Mouse (Mus musculus): Measurements from ENCODE around the gene Cfap73. TPM values are rescaled to one million over a fixed set of nuclear protein-coding genes. Genes with fewer than 3 reads are reported as not detected.

The Cfap73 gene
- polyA plus RNA-seq, 1 experiment from 2014 or later: not detected

DNA sequence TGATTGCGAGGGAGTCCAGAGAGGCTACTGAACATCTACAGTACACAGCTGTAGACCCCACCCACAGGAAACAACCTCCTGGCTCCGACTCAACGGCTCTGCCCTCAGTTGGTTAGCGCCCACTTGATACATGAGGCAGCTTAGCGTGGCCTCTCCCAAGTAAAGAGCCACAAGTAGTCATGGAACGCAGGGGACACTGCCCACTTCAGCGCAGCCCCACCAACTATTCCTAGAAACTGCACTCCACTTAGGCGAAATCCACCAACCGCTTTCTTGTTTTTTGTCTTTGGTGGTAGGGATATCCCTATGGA is 46.5 kb downstream of the Cfap73 start:
- H3K4me3 ChIP-seq (ENCODE audit: low read depth, low read length): peak overlapping the region; percentile 84
- H3K36me3 ChIP-seq (ENCODE audit: control insufficient read depth, insufficient read depth): peaks cover 22% of the 10 kb centered on the region
- peak overlapping the region; percentile 87 for H3K4me2 ChIP-seq (ENCODE audit: low read depth, low read length)
- peaks cover 37% of the 10 kb centered on the region for H3K4me1 ChIP-seq (ENCODE audit: control insufficient read depth, low read depth, low read length)
- H3K27ac ChIP-seq (ENCODE audit: low read length): peak overlapping the region; percentile 95
- H3K27me3 ChIP-seq (ENCODE audit: control insufficient read depth, insufficient read depth, low read depth, low read length): no peaks in the 10 kb centered on the region
- peak overlapping the region; percentile 90 for H3K9ac ChIP-seq (ENCODE audit: low read depth, low read length)
- WGBS (ENCODE audit: insufficient replicate concordance): 3% methylated on average over 9 of the region's 9 CpGs
- 0 out of 2 replicates have a peak, but pooled peaks cover 4% of the 10 kb centered on the region for H3K9me3 ChIP-seq (replicated peaks; ENCODE audit: control insufficient read depth, low read length)
- peak; percentile 47 for ATAC-seq (ENCODE audit: low read depth)

DNA sequence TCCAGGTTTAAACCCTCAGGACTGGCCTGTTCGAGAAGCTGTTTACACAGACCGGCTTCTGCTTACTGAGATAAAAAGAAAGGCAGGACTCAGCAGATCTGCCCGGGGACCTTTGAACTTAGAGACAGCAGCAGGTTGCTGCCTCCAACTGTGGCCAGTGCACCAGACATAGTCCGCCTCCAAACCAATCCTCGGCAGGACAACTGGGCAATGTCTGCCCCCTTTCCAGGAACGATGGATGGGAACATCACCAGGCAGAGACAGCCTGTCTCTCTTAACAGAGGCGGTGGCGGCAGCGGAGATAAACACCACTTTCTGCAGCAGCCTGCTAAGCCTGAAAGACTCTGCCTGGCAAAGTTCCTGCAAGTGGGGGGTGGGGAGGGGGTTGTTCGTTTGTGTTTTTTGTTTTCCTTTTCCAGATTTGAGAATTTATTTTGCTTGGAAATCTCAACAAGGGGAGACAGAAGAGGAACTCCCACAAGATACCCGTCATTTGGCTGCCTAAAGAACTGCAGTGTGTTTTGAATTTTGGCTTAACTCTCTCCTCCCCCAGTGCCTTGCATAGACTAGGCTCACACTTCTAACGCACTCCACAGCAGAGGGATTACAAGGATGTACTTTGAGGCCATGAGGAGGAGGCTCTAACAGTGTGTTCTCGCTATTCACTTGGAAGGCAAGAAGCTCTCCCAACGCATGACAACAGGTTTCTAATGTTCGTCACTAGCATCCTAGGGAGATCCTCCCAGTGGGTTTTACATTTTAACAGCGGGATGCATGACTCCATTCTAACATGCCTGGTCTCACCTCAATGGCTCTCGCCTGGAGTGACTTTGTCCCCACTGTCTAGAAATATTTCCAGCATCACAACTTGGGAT is 47.1 kb downstream of the Cfap73 start:
- H3K36me3 ChIP-seq (ENCODE audit: control insufficient read depth, insufficient read depth): peaks cover 24% of the 10 kb centered on the region
- peak overlapping the region; percentile 90 for H3K9ac ChIP-seq (ENCODE audit: low read depth, low read length)
- peak overlapping the region; percentile 87 for H3K4me2 ChIP-seq (ENCODE audit: low read depth, low read length)
- H3K4me3 ChIP-seq (ENCODE audit: low read depth, low read length): peak overlapping the region; percentile 84
- no peaks in the 10 kb centered on the region for H3K27me3 ChIP-seq (ENCODE audit: control insufficient read depth, insufficient read depth, low read depth, low read length)
- peak; percentile 36 for ATAC-seq (ENCODE audit: low read depth)
- H3K27ac ChIP-seq (ENCODE audit: low read length): peak overlapping the region; percentile 95
- H3K4me1 ChIP-seq (ENCODE audit: control insufficient read depth, low read depth, low read length): peaks cover 41% of the 10 kb centered on the region
- 0 out of 2 replicates have a peak, but pooled peaks cover 4% of the 10 kb centered on the region for H3K9me3 ChIP-seq (replicated peaks; ENCODE audit: control insufficient read depth, low read length)
- WGBS (ENCODE audit: insufficient replicate concordance): 6% methylated on average over 17 of the region's 17 CpGs

DNA sequence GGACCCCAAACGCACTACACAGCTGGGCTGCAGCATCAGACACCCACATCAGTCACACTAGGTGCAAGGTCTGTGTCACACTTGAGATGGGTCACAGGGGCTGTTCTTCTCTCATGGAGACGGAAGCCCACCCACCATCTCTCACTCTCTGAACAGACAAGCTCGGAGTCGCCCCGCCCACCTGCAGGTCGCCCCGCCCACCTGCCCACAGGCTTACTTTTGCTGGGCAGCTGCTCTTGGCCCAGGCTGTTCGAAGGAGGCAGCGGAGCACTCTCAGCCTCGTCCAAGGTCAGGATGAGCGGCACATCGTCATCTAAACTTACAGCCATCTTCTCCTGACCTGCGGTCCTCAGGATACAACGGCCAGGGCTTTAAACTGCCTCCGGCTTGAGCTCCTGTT is 49.1 kb downstream of the Cfap73 start:
- H3K4me1 ChIP-seq (ENCODE audit: control insufficient read depth, low read depth, low read length): peaks cover 37% of the 10 kb centered on the region
- H3K27ac ChIP-seq (ENCODE audit: low read length): no peak overlapping the region
- H3K36me3 ChIP-seq (ENCODE audit: control insufficient read depth, insufficient read depth): peaks cover 40% of the 10 kb centered on the region
- no peak overlapping the region for H3K9ac ChIP-seq (ENCODE audit: low read depth, low read length)
- H3K27me3 ChIP-seq (ENCODE audit: control insufficient read depth, insufficient read depth, low read depth, low read length): no peaks in the 10 kb centered on the region
- ATAC-seq (ENCODE audit: low read depth): no peak
- H3K9me3 ChIP-seq (replicated peaks; ENCODE audit: control insufficient read depth, low read length): no peaks in the 10 kb centered on the region
- H3K4me2 ChIP-seq (ENCODE audit: low read depth, low read length): no peak overlapping the region
- 67% methylated on average over 15 of the region's 15 CpGs for WGBS (ENCODE audit: insufficient replicate concordance)
- no peak overlapping the region for H3K4me3 ChIP-seq (ENCODE audit: low read depth, low read length)

DNA sequence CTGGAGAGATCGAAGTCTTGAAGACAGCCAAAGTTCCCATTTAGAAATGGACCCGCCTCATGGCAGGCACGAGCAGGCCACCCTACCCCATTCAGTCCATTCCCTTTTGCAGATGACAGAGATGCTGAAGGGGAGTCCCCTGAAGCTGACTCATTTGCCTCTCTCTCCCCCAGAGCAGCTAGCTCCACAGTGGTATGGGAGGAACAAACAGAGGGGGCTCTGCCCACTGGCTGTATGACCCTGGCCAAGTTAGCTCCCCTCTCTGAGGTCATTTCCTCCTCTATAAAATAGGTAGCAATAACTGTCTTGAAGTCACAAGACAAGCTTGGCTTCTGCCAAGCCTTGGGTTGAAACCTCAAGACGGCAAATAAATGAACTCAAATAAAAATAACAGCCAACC is 50.5 kb downstream of the Cfap73 start:
- peaks cover 43% of the 10 kb centered on the region for H3K36me3 ChIP-seq (ENCODE audit: control insufficient read depth, insufficient read depth)
- no peak for ATAC-seq (ENCODE audit: low read depth)
- H3K4me1 ChIP-seq (ENCODE audit: control insufficient read depth, low read depth, low read length): peaks cover 46% of the 10 kb centered on the region
- WGBS (ENCODE audit: insufficient replicate concordance): 82% methylated on average over 4 of the region's 4 CpGs
- no peaks in the 10 kb centered on the region for H3K9me3 ChIP-seq (replicated peaks; ENCODE audit: control insufficient read depth, low read length)
- no peak overlapping the region for H3K27ac ChIP-seq (ENCODE audit: low read length)
- no peak overlapping the region for H3K4me2 ChIP-seq (ENCODE audit: low read depth, low read length)
- H3K27me3 ChIP-seq (ENCODE audit: control insufficient read depth, insufficient read depth, low read depth, low read length): no peaks in the 10 kb centered on the region
- H3K4me3 ChIP-seq (ENCODE audit: low read depth, low read length): no peak overlapping the region
- H3K9ac ChIP-seq (ENCODE audit: low read depth, low read length): no peak overlapping the region

DNA sequence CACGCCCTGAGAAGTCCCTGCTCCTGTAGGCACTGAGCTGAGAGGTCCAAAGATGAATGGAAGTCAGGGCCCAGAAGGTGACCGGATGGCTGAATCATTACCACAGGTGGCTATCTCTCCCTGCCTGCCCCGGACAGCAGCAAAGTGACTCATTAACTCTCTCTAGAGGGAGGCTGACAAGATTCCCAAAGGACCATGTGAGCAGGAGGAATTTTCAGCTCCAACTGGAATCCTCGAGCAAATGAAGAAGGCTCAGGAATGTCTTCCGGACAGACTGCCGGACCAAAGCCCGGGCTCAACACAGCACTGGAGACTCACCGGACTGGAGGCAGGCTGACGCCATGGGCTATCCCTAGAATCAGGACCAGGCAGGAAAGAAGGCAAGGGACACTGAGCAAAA is 52.0 kb downstream of the Cfap73 start:
- H3K27ac ChIP-seq (ENCODE audit: low read length): no peak overlapping the region; the same call in 1 of the 2 replicates
- no peak for ATAC-seq (ENCODE audit: low read depth)

DNA sequence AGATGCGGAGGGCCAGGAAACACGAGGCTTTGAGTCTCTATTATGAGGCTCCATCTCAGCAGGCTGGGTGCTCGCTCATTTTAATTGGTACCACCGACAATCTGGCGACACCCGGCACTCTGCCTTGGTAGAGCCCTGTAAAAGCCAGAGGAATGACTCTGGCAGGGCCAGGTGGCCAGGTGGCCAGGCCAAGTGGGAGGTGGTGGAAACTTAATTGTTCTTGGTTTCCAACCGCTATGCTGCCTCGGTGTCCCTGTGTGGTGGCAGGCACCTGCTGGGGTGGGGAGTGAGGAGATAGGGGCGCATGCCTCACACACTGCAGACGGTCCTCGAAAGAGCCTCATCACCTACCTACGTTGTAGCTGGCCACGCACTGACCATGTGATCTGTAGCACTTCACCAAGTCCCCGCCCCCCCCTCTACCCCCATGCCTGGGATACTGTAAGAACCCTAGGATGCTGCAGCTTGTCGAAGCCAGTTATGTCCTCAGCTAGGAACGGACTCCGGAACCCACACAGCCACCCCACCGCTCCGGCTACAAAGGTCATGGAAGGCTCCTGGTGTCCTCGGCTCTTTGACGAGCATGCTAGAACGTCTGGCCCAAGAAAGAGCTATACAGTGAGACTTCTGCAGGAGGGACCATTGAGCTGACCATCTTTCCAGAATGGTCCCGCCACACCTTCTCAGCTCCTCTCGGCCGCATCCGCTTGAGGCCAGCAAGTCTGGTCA is 54.0 kb downstream of the Cfap73 start:
- Histone ChIP-seq H3K4me2 (ENCODE audit: low read depth, low read length) (no peak overlapping the region), H3K9ac (ENCODE audit: low read depth, low read length) (no peak overlapping the region), H3K27ac (ENCODE audit: low read length) (peak overlapping the region; percentile 99; the same call in 1 of the 2 replicates)

More for the DNA sequence above, 52.0 kb downstream of the Cfap73 start:
- Histone ChIP-seq H3K36me3 (ENCODE audit: control insufficient read depth, insufficient read depth) (peaks cover 43% of the 10 kb centered on the region), H3K4me2 (ENCODE audit: low read depth, low read length) (no peak overlapping the region), H3K9me3 (replicated peaks; ENCODE audit: control insufficient read depth, low read length) (no peaks in the 10 kb centered on the region), H3K9ac (ENCODE audit: low read depth, low read length) (no peak overlapping the region), H3K4me3 (ENCODE audit: low read depth, low read length) (no peak overlapping the region), H3K4me1 (ENCODE audit: control insufficient read depth, low read depth, low read length) (peaks cover 55% of the 10 kb centered on the region), H3K27me3 (ENCODE audit: control insufficient read depth, insufficient read depth, low read depth, low read length) (no peaks in the 10 kb centered on the region)
- 78% methylated on average over 9 of the region's 9 CpGs for WGBS (ENCODE audit: insufficient replicate concordance)

DNA sequence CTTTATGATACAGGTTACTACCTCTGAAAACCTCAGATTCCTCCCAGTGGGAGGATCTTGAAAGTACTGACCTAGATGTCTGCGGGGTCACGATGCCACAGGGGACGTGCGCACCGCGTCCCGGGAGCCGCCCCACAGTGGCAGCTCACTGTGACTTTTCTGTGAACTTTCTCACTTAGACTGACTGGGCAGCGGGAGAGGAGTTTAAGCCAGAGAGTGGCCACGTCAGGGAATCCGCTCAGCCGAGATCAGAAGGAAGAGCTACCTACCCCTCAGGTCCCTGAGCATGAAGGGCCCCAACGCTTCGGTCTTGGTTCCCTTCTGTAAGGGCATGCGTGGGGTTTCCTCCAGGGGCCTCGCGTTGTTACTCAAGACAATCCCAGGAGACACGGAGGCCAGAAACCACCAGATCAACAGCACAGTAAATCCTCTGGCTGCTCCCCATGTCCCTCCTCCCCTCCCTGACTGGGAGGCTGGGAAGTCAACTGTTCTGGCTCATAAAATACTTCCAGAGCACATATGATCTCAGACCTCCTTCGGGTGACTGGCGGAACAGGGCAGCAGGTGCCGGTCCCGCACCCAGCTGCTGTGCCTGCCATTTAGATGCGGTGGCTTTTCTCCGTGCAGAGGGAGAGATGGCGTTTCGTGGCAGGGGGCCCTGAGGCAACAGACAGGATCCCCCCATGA is 54.7 kb downstream of the Cfap73 start:
- peak overlapping the region; percentile 99 for H3K27ac ChIP-seq (ENCODE audit: low read length)
- H3K4me2 ChIP-seq (ENCODE audit: low read depth, low read length): peak overlapping the region; percentile 68
- 0 out of 2 replicates have a peak, but pooled peaks have one; percentile 3 for ATAC-seq (ENCODE audit: low read depth)
- H3K9ac ChIP-seq (ENCODE audit: low read depth, low read length): peak overlapping the region; percentile 74
- peaks cover 35% of the 10 kb centered on the region for H3K36me3 ChIP-seq (ENCODE audit: control insufficient read depth, insufficient read depth)
- H3K4me1 ChIP-seq (ENCODE audit: control insufficient read depth, low read depth, low read length): peaks cover 47% of the 10 kb centered on the region
- no peaks in the 10 kb centered on the region for H3K27me3 ChIP-seq (ENCODE audit: control insufficient read depth, insufficient read depth, low read depth, low read length)
- H3K4me3 ChIP-seq (ENCODE audit: low read depth, low read length): no peak overlapping the region
- WGBS (ENCODE audit: insufficient replicate concordance): 57% methylated on average over 26 of the region's 26 CpGs
- H3K9me3 ChIP-seq (replicated peaks; ENCODE audit: control insufficient read depth, low read length): no peaks in the 10 kb centered on the region

More for the DNA sequence above, 54.0 kb downstream of the Cfap73 start:
- Histone ChIP-seq H3K4me3 (ENCODE audit: low read depth, low read length) (no peak overlapping the region), H3K9me3 (replicated peaks; ENCODE audit: control insufficient read depth, low read length) (no peaks in the 10 kb centered on the region), H3K36me3 (ENCODE audit: control insufficient read depth, insufficient read depth) (peaks cover 42% of the 10 kb centered on the region), H3K27me3 (ENCODE audit: control insufficient read depth, insufficient read depth, low read depth, low read length) (no peaks in the 10 kb centered on the region), H3K4me1 (ENCODE audit: control insufficient read depth, low read depth, low read length) (peaks cover 46% of the 10 kb centered on the region)
- ATAC-seq (ENCODE audit: low read depth): no peak
- 84% methylated on average over 26 of the region's 26 CpGs for WGBS (ENCODE audit: insufficient replicate concordance)

DNA sequence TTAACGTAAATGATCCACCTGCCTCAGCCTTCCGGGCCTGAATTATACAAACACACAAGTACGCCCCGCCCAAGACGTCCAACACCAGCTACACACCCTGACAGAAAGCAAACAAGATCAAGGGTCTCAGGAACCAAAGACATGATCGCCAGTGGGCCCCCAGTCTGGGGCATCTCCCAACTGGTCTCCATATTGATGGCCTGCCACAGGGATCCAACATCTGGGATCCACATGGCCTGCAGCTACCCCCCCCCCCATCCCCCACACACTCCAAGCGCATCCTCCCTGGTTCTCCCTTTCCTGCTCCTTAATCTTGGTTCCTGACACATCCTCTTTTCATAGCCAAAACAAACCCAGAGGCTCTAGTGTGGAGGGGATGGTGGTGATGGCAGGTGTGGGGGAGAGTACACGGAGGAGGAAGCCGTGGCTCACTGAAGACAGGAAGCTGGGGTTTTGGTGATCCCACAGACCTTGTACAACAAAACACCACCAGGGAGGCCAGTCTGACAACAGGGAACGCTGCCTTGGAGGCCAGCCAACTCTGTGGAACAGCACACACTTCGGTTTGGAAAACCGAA is 55.4 kb downstream of the Cfap73 start:
- H3K4me2 ChIP-seq (ENCODE audit: low read depth, low read length): peak overlapping the region; percentile 68
- peak overlapping the region; percentile 99 for H3K27ac ChIP-seq (ENCODE audit: low read length)
- peak; percentile 22; the same call in 1 of the 2 replicates for ATAC-seq (ENCODE audit: low read depth)
- peaks cover 47% of the 10 kb centered on the region for H3K4me1 ChIP-seq (ENCODE audit: control insufficient read depth, low read depth, low read length)
- H3K4me3 ChIP-seq (ENCODE audit: low read depth, low read length): peak overlapping the region; percentile 34
- H3K27me3 ChIP-seq (ENCODE audit: control insufficient read depth, insufficient read depth, low read depth, low read length): no peaks in the 10 kb centered on the region
- H3K9ac ChIP-seq (ENCODE audit: low read depth, low read length): peak overlapping the region; percentile 74
- H3K36me3 ChIP-seq (ENCODE audit: control insufficient read depth, insufficient read depth): peaks cover 29% of the 10 kb centered on the region
- 24% methylated on average over 12 of the region's 12 CpGs for WGBS (ENCODE audit: insufficient replicate concordance)
- H3K9me3 ChIP-seq (replicated peaks; ENCODE audit: control insufficient read depth, low read length): no peaks in the 10 kb centered on the region

Measured in liver, embryonic 16.5 days (tissue).